Mouse (Mus musculus): ENCODE data around the gene Arf3. TPM values are rescaled to one million over a fixed set of nuclear protein-coding genes. Genes with fewer than 3 reads are reported as not detected.

The Arf3 gene
- polyA plus RNA-seq, 1 experiment from 2014 or later, result 37.1 TPM

- H3K4me2 ChIP-seq (ENCODE audit: low read length), result no peak overlapping the region
- H3K27ac ChIP-seq (ENCODE audit: low read depth), result no peak overlapping the region
- no peaks in the 10 kb centered on the region for H3K9me3 ChIP-seq (ENCODE audit: control insufficient read depth, low read length)
- no peak overlapping the region for H3K9ac ChIP-seq (ENCODE audit: low read length)
- peaks cover 3% of the 10 kb centered on the region; the same call in 1 of the 2 replicates for H3K4me1 ChIP-seq (replicated peaks; ENCODE audit: control insufficient read depth, insufficient read depth, low read length)
- no peak for DNase-seq (ENCODE audit: low spot score)
- no peak for ATAC-seq (replicated peaks; ENCODE audit: low FRiP score, low TSS enrichment, low read depth)
- H3K27me3 ChIP-seq (replicated peaks; ENCODE audit: control insufficient read depth, insufficient read depth, low read length), result peaks cover 68% of the 10 kb centered on the region
- H3K36me3 ChIP-seq (ENCODE audit: control insufficient read depth, insufficient read depth, low read length), result no peaks in the 10 kb centered on the region
- H3K4me3 ChIP-seq (ENCODE audit: low read depth, low read length), result no peak overlapping the region
- WGBS, result 25% methylated on average over 6 of the region's 6 CpGs
Measured at GRCm38 (mm10) chr15:98781166-98781565, 18.2 kb upstream of the Arf3 start.

DNA sequence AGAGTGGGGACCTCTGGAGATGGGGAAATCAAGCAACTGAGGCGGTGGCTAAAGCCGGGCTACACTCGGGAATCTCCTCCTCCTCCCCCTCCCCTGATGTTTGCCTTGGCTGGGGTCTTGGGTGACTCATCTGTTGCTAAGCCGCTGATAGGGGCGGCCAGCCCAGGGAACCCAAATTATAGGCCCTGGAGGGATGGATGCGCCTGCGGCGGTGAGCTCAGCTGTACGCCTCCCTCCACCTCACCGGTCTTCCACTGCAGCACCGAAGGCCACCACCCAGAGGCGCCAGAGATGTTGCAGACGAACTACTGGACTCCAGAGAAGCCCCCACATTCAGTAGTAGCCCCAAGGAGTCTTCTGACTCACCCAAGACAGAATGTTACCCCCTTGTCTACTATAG is 17.6 kb upstream of the Arf3 start:
- WGBS, result 6% methylated on average over 13 of the region's 13 CpGs

DNA sequence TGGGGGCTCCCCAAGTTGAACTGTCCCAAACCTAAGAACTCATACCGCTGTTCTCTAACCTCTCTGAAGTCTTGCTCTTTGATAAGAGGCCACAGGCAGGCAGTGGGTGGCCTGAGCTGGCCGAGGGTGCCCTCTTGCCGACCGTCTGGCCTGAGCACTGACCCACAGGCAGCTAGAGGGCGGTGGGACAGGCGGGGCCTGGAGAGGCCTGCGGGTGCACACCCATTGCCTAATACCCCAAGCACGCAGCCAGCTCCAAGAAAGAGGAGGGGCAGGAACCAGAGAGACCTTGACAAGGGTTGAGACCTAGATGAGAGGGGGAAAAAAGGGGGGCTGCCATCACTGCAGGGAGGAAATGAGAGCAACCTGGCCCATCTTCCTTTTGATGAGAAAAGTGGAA is 17.1 kb upstream of the Arf3 start:
- no peak for ATAC-seq (replicated peaks; ENCODE audit: low FRiP score, low TSS enrichment, low read depth)
- no peak overlapping the region for H3K4me2 ChIP-seq (ENCODE audit: low read length)
- H3K36me3 ChIP-seq (ENCODE audit: control insufficient read depth, insufficient read depth, low read length), result no peaks in the 10 kb centered on the region
- no peak for DNase-seq (ENCODE audit: low spot score)
- 2% methylated on average over 8 of the region's 8 CpGs for WGBS
- H3K9me3 ChIP-seq (ENCODE audit: control insufficient read depth, low read length), result no peaks in the 10 kb centered on the region
- no peak overlapping the region for H3K27ac ChIP-seq (ENCODE audit: low read depth)
- H3K4me1 ChIP-seq (replicated peaks; ENCODE audit: control insufficient read depth, insufficient read depth, low read length), result peaks cover 3% of the 10 kb centered on the region; the same call in 1 of the 2 replicates
- no peak overlapping the region for H3K4me3 ChIP-seq (ENCODE audit: low read depth, low read length)
- no peak overlapping the region for H3K9ac ChIP-seq (ENCODE audit: low read length)
- peaks cover 75% of the 10 kb centered on the region for H3K27me3 ChIP-seq (replicated peaks; ENCODE audit: control insufficient read depth, insufficient read depth, low read length)

More for the DNA sequence above, 17.6 kb upstream of the Arf3 start:
- ATAC-seq (replicated peaks; ENCODE audit: low FRiP score, low TSS enrichment, low read depth) (no peak), DNase-seq (ENCODE audit: low spot score) (no peak)
- peaks cover 73% of the 10 kb centered on the region for H3K27me3 ChIP-seq (replicated peaks; ENCODE audit: control insufficient read depth, insufficient read depth, low read length)
- no peaks in the 10 kb centered on the region for H3K9me3 ChIP-seq (ENCODE audit: control insufficient read depth, low read length)
- no peak overlapping the region for H3K9ac ChIP-seq (ENCODE audit: low read length)
- no peaks in the 10 kb centered on the region for H3K36me3 ChIP-seq (ENCODE audit: control insufficient read depth, insufficient read depth, low read length)
- no peak overlapping the region for H3K4me2 ChIP-seq (ENCODE audit: low read length)
- H3K4me3 ChIP-seq (ENCODE audit: low read depth, low read length), result no peak overlapping the region
- H3K27ac ChIP-seq (ENCODE audit: low read depth), result no peak overlapping the region
- H3K4me1 ChIP-seq (replicated peaks; ENCODE audit: control insufficient read depth, insufficient read depth, low read length), result peaks cover 3% of the 10 kb centered on the region; the same call in 1 of the 2 replicates

DNA sequence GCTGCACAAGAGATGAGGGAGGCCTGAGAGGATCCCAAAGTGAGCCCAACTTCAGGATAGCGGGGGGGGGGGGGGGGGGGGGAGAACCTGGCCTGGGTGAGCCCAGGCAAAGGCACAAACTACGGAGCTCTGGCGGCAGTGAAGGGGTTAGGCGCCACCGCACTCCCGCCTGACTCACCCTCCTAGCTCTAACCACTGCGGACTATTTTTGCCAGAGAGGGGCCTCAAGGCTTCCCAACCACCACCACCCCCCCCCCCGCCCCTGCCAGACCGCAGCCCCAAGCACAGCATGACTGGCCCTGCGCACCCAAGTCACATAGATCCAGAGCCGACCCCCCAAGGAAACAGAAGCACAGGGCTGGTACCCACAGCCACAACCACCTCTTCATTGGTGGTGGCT is 15.8 kb upstream of the Arf3 start:
- no peak overlapping the region for H3K9ac ChIP-seq (ENCODE audit: low read length)
- H3K4me2 ChIP-seq (ENCODE audit: low read length), result no peak overlapping the region
- WGBS, result 3% methylated on average over 8 of the region's 11 CpGs
- no peak overlapping the region for H3K27ac ChIP-seq (ENCODE audit: low read depth)
- DNase-seq (ENCODE audit: low spot score), result no peak
- no peak for ATAC-seq (replicated peaks; ENCODE audit: low FRiP score, low TSS enrichment, low read depth)
- no peaks in the 10 kb centered on the region for H3K9me3 ChIP-seq (ENCODE audit: control insufficient read depth, low read length)
- peaks cover 87% of the 10 kb centered on the region for H3K27me3 ChIP-seq (replicated peaks; ENCODE audit: control insufficient read depth, insufficient read depth, low read length)
- H3K4me3 ChIP-seq (ENCODE audit: low read depth, low read length), result no peak overlapping the region
- peaks cover 3% of the 10 kb centered on the region; the same call in 1 of the 2 replicates for H3K4me1 ChIP-seq (replicated peaks; ENCODE audit: control insufficient read depth, insufficient read depth, low read length)
- no peaks in the 10 kb centered on the region for H3K36me3 ChIP-seq (ENCODE audit: control insufficient read depth, insufficient read depth, low read length)

GRCm38 (mm10) chr15:98778191-98778770 is 15.3 kb upstream of the Arf3 start:
- no peaks in the 10 kb centered on the region for H3K9me3 ChIP-seq (ENCODE audit: control insufficient read depth, low read length)
- no peak overlapping the region for H3K27ac ChIP-seq (ENCODE audit: low read depth)
- under 1% methylated on average over 25 of the region's 25 CpGs for WGBS
- H3K4me1 ChIP-seq (replicated peaks; ENCODE audit: control insufficient read depth, insufficient read depth, low read length), result peaks cover 3% of the 10 kb centered on the region; the same call in 1 of the 2 replicates
- H3K4me3 ChIP-seq (ENCODE audit: low read depth, low read length), result 0 out of 2 replicates have a peak overlapping the region, but pooled peaks have one; percentile 17
- no peaks in the 10 kb centered on the region for H3K36me3 ChIP-seq (ENCODE audit: control insufficient read depth, insufficient read depth, low read length)
- ATAC-seq (replicated peaks; ENCODE audit: low FRiP score, low TSS enrichment, low read depth) (no peak), DNase-seq (ENCODE audit: low spot score) (peak; percentile 61)
- H3K4me2 ChIP-seq (ENCODE audit: low read length), result peak overlapping the region; percentile 37
- peaks cover 93% of the 10 kb centered on the region for H3K27me3 ChIP-seq (replicated peaks; ENCODE audit: control insufficient read depth, insufficient read depth, low read length)
- no peak overlapping the region for H3K9ac ChIP-seq (ENCODE audit: low read length)

DNA sequence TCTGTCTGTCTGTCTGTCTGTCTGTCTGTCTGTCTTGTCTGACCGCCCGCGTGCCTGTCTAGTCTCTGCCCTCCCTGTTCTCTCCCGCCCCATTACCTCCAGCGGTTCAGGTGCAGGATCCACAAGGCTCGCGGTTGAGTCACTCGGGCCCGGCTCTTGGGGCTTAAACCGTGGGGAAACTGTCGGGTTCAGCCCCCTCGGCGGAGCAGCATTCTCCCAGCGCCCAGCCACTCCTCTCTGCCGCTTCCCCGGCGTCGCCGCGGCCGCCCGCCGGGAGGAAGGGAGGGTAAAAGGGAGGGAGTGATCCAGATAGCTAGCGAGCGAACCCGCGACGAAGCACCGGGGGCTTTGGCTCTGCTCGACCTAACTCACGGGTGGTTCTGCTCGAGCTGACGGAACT is 14.7 kb upstream of the Arf3 start, which contains the start of gene Wnt10b:
Wnt10b (minus strand) TSS at position 389 of the 400 bp plus-strand sequence.
- peak within 1 kb of the TSS; percentile 17; the same call in 1 of the 2 replicates for H3K4me3 ChIP-seq (ENCODE audit: low read depth, low read length)
- WGBS, result under 1% methylated on average over 33 of the region's 33 CpGs
- peaks cover 98% of the 10 kb centered on the region for H3K27me3 ChIP-seq (replicated peaks; ENCODE audit: control insufficient read depth, insufficient read depth, low read length)
- DNase-seq (ENCODE audit: low spot score), result peak; percentile 69
- ATAC-seq (replicated peaks; ENCODE audit: low FRiP score, low TSS enrichment, low read depth), result no peak
- H3K4me2 ChIP-seq (ENCODE audit: low read length), result peak within 1 kb of the TSS; percentile 37
- no peaks in the 10 kb centered on the region for H3K9me3 ChIP-seq (ENCODE audit: control insufficient read depth, low read length)
- H3K27ac ChIP-seq (ENCODE audit: low read depth), result no peak within 1 kb of the TSS
- H3K9ac ChIP-seq (ENCODE audit: low read length), result no peak within 1 kb of the TSS
- H3K4me1 ChIP-seq (replicated peaks; ENCODE audit: control insufficient read depth, insufficient read depth, low read length), result peaks cover 5% of the 10 kb centered on the region; the same call in 1 of the 2 replicates
- no peaks in the 10 kb centered on the region for H3K36me3 ChIP-seq (ENCODE audit: control insufficient read depth, insufficient read depth, low read length)

DNA sequence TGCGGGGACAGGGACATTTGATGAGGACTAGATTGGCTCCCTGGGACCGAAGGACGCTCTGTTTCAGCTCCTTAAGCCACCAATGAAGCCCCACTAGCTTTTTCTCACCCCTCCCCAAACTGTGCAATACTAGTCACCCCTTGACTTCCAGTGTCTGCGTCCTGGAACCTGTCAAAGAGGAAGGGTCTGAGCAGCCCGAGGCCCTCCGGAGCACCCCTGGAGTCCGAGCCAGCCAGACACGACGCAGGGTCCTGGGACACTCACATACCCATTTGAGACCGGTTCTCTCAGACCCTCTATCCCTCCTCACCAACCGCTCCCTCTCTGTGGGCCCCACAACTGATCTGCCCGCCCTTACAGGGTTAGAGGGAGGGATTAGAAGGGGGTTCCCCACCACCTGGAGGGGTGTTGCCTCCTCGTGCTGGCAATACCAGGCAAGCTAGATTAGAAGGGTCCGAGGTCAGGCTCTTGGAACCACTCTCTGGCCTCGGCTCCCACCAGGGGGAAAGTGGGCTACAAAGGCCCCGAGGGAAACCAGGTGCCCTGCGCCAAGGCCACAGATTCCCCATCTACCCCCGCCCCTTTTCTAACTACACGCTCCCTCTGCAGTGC is 14.1 kb upstream of the Arf3 start:
- Histone ChIP-seq H3K27me3 (replicated peaks; ENCODE audit: control insufficient read depth, insufficient read depth, low read length) (peaks cover 100% of the 10 kb centered on the region), H3K4me1 (replicated peaks; ENCODE audit: control insufficient read depth, insufficient read depth, low read length) (peaks cover 7% of the 10 kb centered on the region; the same call in 1 of the 2 replicates), H3K27ac (ENCODE audit: low read depth) (no peak overlapping the region), H3K9ac (ENCODE audit: low read length) (no peak overlapping the region), H3K9me3 (ENCODE audit: control insufficient read depth, low read length) (no peaks in the 10 kb centered on the region), H3K4me2 (ENCODE audit: low read length) (no peak overlapping the region; the same call in 1 of the 2 replicates), H3K36me3 (ENCODE audit: control insufficient read depth, insufficient read depth, low read length) (no peaks in the 10 kb centered on the region), H3K4me3 (ENCODE audit: low read depth, low read length) (0 out of 2 replicates have a peak overlapping the region, but pooled peaks have one; percentile 17)
- 3% methylated on average over 19 of the region's 19 CpGs for WGBS
- ATAC-seq (replicated peaks; ENCODE audit: low FRiP score, low TSS enrichment, low read depth), result no peak
- peak; percentile 68 for DNase-seq (ENCODE audit: low spot score)

DNA sequence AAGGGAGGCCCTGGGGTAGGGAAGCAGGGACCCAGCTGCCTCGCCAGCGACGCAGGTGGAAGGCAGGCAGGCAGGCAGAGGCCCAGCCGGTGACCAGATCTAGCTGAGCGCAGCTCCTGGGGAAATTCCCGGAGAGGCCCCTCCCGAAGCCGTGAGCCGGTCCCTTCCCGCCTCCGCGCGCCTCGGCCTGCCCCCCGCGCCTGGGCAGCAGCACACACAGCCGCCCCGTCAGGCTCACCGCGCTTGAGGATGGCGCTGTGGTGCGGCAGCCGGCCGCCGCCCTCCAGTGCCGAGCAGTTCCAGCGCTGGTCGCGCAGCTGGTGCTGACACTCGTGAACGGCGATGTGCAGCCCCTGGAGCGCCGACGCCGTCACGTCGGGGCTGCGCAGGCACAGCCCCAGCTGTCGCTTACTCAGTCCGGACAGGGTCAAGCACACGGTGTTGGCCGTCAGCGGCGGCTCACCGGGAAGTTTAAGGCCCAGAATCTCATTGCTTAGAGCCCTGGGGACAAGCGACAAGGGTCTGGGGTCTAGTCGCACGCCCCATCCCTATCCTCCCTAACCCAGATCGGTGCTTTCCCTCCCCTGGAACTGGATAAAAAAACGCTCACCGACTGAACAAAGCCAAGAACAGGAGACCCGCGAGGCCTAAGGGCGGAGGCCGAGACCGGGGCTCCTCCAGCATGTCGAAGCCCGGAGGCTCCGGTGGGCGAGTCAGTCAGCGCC is 13.4 kb upstream of the Arf3 start:
- Histone ChIP-seq H3K4me3 (ENCODE audit: low read depth, low read length) (peak overlapping the region; percentile 3; the same call in 1 of the 2 replicates), H3K9ac (ENCODE audit: low read length) (no peak overlapping the region), H3K36me3 (ENCODE audit: control insufficient read depth, insufficient read depth, low read length) (no peaks in the 10 kb centered on the region), H3K4me2 (ENCODE audit: low read length) (peak overlapping the region; percentile 20), H3K27ac (ENCODE audit: low read depth) (no peak overlapping the region), H3K27me3 (replicated peaks; ENCODE audit: control insufficient read depth, insufficient read depth, low read length) (peaks cover 100% of the 10 kb centered on the region), H3K9me3 (ENCODE audit: control insufficient read depth, low read length) (no peaks in the 10 kb centered on the region), H3K4me1 (replicated peaks; ENCODE audit: control insufficient read depth, insufficient read depth, low read length) (peaks cover 7% of the 10 kb centered on the region; the same call in 1 of the 2 replicates)
- DNase-seq (ENCODE audit: low spot score) (peak; percentile 72), ATAC-seq (replicated peaks; ENCODE audit: low FRiP score, low TSS enrichment, low read depth) (no peak)
- 2% methylated on average over 62 of the region's 62 CpGs for WGBS

Data from intestine, embryonic 14.5 days (tissue).